Mouse (Mus musculus): ENCODE measurements around the gene Plagl2. TPM values are rescaled to one million over a fixed set of nuclear protein-coding genes. Genes with fewer than 3 reads are reported as not detected.
A peak's percentile ranks its signal among the peaks of the same experiment; 100 is the strongest.

Gene Plagl2
- polyA plus RNA-seq, 1 experiment from 2014 or later = 14.8 TPM

GRCm38 (mm10) chr2:153263053-153263452 is 21.8 kb upstream of the Plagl2 start:
- ATAC-seq (ENCODE audit: insufficient number of reproducible peaks, low FRiP score, low TSS enrichment, low read depth) = no peak
- Histone ChIP-seq H3K36me3 (peaks cover 71% of the 10 kb centered on the region), H3K9ac (no peak overlapping the region), H3K27me3 (no peaks in the 10 kb centered on the region), H3K4me3 (no peak overlapping the region), H3K27ac (no peak overlapping the region), H3K4me2 (no peak overlapping the region), H3K9me3 (no peaks in the 10 kb centered on the region), H3K4me1 (peaks cover 5% of the 10 kb centered on the region)
- WGBS = 90% methylated on average over 5 of the region's 7 CpGs

DNA sequence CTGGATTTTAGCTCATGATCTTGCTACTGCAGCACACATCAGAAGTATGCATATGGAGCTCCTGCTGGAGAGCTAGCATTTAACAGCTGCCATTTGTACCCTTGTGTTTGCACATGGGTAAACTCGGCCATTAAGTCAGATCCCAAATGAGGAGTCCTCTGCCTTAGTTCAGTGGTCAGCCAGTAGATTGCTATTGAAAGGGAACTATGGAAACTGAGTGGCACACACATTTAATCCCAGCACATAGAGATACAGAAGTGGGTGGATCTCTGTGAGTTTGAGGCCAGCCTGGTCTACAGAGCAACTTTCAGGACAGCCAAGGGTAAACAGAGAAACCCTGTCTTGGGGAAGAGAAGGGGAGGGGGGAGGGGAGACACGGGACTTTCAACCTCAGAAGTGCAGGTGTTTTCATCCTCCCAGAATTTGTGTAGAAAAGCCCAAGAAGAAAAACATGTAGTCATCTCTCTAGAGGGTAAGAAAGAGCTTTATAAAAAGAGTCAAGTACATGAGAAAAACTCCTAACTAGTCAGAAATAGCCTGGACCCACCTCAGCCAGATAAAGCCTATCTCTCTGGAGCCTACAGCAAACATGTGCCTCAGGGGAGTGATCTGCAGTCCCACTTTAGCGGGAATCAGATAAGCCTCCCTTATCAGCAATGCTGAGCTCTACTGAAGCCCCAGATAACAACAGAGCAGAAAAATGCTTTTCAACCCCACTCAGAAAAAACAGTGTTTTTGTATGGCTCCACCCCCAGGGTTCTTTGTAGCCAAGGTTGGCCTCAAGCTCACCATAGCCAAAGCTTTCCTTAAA is 18.8 kb upstream of the Plagl2 start:
- no peak for ATAC-seq (ENCODE audit: insufficient number of reproducible peaks, low FRiP score, low TSS enrichment, low read depth)
- Histone ChIP-seq H3K4me1 (peaks cover 5% of the 10 kb centered on the region), H3K27me3 (no peaks in the 10 kb centered on the region), H3K4me2 (no peak overlapping the region), H3K4me3 (no peak overlapping the region), H3K9ac (no peak overlapping the region), H3K36me3 (peaks cover 47% of the 10 kb centered on the region), H3K27ac (no peak overlapping the region), H3K9me3 (no peaks in the 10 kb centered on the region)
- 53% methylated on average over 3 of the region's 3 CpGs for WGBS

- Histone ChIP-seq H3K27me3 (no peaks in the 10 kb centered on the region), H3K36me3 (peaks cover 42% of the 10 kb centered on the region), H3K4me3 (no peak overlapping the region), H3K9me3 (no peaks in the 10 kb centered on the region), H3K4me1 (peaks cover 5% of the 10 kb centered on the region), H3K27ac (no peak overlapping the region), H3K4me2 (no peak overlapping the region), H3K9ac (no peak overlapping the region)
- WGBS = 69% methylated on average over 12 of the region's 12 CpGs
- no peak for ATAC-seq (ENCODE audit: insufficient number of reproducible peaks, low FRiP score, low TSS enrichment, low read depth)
Observed at GRCm38 (mm10) chr2:153259030-153259863, 18.0 kb upstream of the Plagl2 start.

DNA sequence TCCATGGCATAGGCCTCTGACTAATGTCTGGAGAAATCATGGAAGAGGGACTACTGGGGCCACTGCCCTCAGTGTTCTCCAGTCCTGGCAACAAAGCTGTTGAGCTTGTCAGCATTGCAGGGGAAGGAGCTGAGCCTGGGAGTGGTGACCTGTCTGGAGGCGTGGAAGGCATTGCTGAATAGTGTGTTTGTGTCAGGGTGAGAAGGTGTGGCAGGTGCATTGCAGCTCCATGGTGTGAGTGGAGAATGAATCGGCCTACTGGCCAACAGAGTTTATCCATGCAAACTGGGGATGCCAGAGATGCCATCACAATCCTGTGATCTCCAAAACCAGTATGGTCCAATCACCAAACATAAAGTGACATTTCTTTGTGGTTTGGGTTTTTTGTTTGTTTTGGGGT is 15.4 kb upstream of the Plagl2 start:
- H3K27ac ChIP-seq = no peak overlapping the region
- no peak for ATAC-seq (ENCODE audit: insufficient number of reproducible peaks, low FRiP score, low TSS enrichment, low read depth)
- no peak overlapping the region for H3K4me2 ChIP-seq
- H3K4me3 ChIP-seq = no peak overlapping the region
- peaks cover 37% of the 10 kb centered on the region for H3K36me3 ChIP-seq
- H3K9ac ChIP-seq = no peak overlapping the region
- H3K4me1 ChIP-seq = peaks cover 5% of the 10 kb centered on the region
- H3K9me3 ChIP-seq = no peaks in the 10 kb centered on the region
- H3K27me3 ChIP-seq = no peaks in the 10 kb centered on the region
- 84% methylated on average over 2 of the region's 2 CpGs for WGBS

GRCm38 (mm10) chr2:153249751-153250150 is 8.5 kb upstream of the Plagl2 start:
- Histone ChIP-seq H3K9ac (no peak overlapping the region), H3K9me3 (no peaks in the 10 kb centered on the region), H3K4me2 (no peak overlapping the region), H3K27ac (no peak overlapping the region), H3K4me3 (no peak overlapping the region), H3K36me3 (peaks cover 65% of the 10 kb centered on the region), H3K27me3 (no peaks in the 10 kb centered on the region), H3K4me1 (no peaks in the 10 kb centered on the region)
- WGBS = 80% methylated on average over 5 of the region's 5 CpGs
- no peak for ATAC-seq (ENCODE audit: insufficient number of reproducible peaks, low FRiP score, low TSS enrichment, low read depth)

DNA sequence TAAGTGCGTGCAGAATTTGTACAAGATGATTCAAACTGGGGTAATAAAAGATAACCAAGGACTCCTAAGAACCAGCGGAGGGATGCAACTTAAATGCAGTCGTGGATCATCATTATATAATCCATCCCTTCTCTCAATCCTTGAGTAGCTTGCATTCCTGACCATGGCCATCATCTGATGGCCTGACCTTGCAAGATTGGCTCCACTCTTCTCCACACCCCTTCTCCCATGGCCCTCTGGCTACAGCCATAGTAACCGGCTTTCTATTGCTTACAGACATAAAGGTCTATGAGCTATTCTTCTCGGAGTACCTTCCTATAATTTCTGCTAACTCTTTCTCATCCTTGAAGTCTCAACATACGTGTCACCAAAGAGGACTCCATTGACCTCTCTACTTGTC is 930 bp upstream of the Plagl2 start:
- H3K4me2 ChIP-seq = peak overlapping the region; percentile 80
- peak overlapping the region; percentile 97 for H3K27ac ChIP-seq
- peaks cover 18% of the 10 kb centered on the region for H3K36me3 ChIP-seq
- H3K9me3 ChIP-seq = no peaks in the 10 kb centered on the region
- peak overlapping the region; percentile 99 for H3K9ac ChIP-seq
- H3K27me3 ChIP-seq = no peaks in the 10 kb centered on the region
- peaks cover 24% of the 10 kb centered on the region for H3K4me1 ChIP-seq
- WGBS = 52% methylated on average over 6 of the region's 6 CpGs
- peak overlapping the region; percentile 97 for H3K4me3 ChIP-seq
- ATAC-seq (ENCODE audit: insufficient number of reproducible peaks, low FRiP score, low TSS enrichment, low read depth) = no peak

DNA sequence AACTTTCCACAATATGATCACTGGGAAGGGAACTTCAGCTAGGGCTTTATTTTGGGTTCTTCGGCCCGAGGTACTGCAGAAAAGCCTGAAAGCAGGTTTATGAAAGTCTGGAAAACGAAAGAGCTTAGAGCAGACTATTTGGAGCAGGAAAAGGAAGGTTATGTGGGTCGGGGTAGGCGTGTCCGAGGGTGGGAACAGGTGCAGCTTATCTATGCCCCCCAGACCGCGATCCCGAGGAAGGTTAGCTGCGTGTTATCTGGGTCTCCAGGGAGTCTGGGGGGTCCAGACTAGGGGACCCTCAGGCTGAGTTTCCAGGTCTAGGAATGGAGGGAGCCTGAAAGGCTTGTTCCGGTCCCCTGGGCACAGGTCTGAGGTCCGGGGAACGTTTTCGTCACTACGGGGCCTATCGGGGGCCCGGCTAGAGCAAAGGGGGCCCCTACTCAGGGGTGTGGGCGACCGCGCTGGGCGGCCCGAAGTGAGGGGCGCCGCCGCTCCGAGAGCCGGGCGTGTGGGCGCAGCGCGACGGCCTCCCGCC is 458 bp downstream of the Plagl2 start:
- Histone ChIP-seq H3K4me2 (peak overlapping the region; percentile 80), H3K36me3 (peaks cover 19% of the 10 kb centered on the region), H3K4me1 (peaks cover 24% of the 10 kb centered on the region), H3K27ac (peak overlapping the region; percentile 97), H3K4me3 (peak overlapping the region; percentile 97), H3K27me3 (no peaks in the 10 kb centered on the region), H3K9me3 (no peaks in the 10 kb centered on the region), H3K9ac (peak overlapping the region; percentile 99)
- ATAC-seq (ENCODE audit: insufficient number of reproducible peaks, low FRiP score, low TSS enrichment, low read depth) = peak; percentile 36
- WGBS = 0% methylated on average over 29 of the region's 33 CpGs

- WGBS = 4% methylated on average over 19 of the region's 22 CpGs
- Histone ChIP-seq H3K4me3 (peak overlapping the region; percentile 97), H3K4me1 (peaks cover 24% of the 10 kb centered on the region), H3K9ac (peak overlapping the region; percentile 99), H3K27me3 (no peaks in the 10 kb centered on the region), H3K27ac (peak overlapping the region; percentile 97), H3K36me3 (peaks cover 20% of the 10 kb centered on the region), H3K4me2 (peak overlapping the region; percentile 80), H3K9me3 (no peaks in the 10 kb centered on the region)
- ATAC-seq (ENCODE audit: insufficient number of reproducible peaks, low FRiP score, low TSS enrichment, low read depth) = no peak
Observed at GRCm38 (mm10) chr2:153239860-153240480, 1.3 kb downstream of the Plagl2 start.

GRCm38 (mm10) chr2:153239021-153239859 is 2.0 kb downstream of the Plagl2 start:
- Histone ChIP-seq H3K27me3 (no peaks in the 10 kb centered on the region), H3K36me3 (peaks cover 25% of the 10 kb centered on the region), H3K4me2 (peak overlapping the region; percentile 80), H3K27ac (peak overlapping the region; percentile 97), H3K4me3 (peak overlapping the region; percentile 97), H3K4me1 (peaks cover 22% of the 10 kb centered on the region), H3K9me3 (no peaks in the 10 kb centered on the region), H3K9ac (peak overlapping the region; percentile 99)
- no peak for ATAC-seq (ENCODE audit: insufficient number of reproducible peaks, low FRiP score, low TSS enrichment, low read depth)
- 54% methylated on average over 7 of the region's 7 CpGs for WGBS

DNA sequence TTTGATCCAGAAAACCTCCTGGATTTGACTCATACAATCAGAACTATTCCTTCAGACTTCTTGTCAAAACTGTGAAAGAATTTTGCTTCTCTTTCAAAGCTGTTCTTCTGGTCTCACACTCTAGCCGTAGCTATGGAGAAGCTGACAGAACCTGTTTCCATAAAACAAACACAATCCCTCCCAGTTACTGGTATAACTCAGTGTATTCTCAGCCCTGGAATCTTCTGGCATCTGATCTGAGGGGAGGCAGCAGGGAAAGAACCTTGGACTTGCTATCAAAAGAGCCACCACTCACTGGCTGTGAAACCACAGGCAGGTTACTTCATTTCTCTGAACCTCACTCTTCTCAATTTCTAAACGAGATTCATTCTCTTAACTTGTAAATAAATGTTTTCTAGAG is 2.8 kb downstream of the Plagl2 start:
- no peak for ATAC-seq (ENCODE audit: insufficient number of reproducible peaks, low FRiP score, low TSS enrichment, low read depth)
- peaks cover 28% of the 10 kb centered on the region for H3K36me3 ChIP-seq
- H3K27me3 ChIP-seq = no peaks in the 10 kb centered on the region
- H3K9ac ChIP-seq = no peak overlapping the region
- no peaks in the 10 kb centered on the region for H3K9me3 ChIP-seq
- H3K27ac ChIP-seq = peak overlapping the region; percentile 69; the same call in 1 of the 2 replicates
- H3K4me1 ChIP-seq = peaks cover 22% of the 10 kb centered on the region
- H3K4me3 ChIP-seq = no peak overlapping the region
- 61% methylated on average over 2 of the region's 2 CpGs for WGBS
- no peak overlapping the region for H3K4me2 ChIP-seq

GRCm38 (mm10) chr2:153237891-153238290 is 3.3 kb downstream of the Plagl2 start:
- H3K27ac ChIP-seq = peak overlapping the region; percentile 69; the same call in 1 of the 2 replicates
- H3K4me1 ChIP-seq = peaks cover 22% of the 10 kb centered on the region
- H3K36me3 ChIP-seq = peaks cover 32% of the 10 kb centered on the region
- H3K4me2 ChIP-seq = no peak overlapping the region
- no peak overlapping the region for H3K9ac ChIP-seq
- no peaks in the 10 kb centered on the region for H3K27me3 ChIP-seq
- WGBS = 63% methylated on average over 4 of the region's 4 CpGs
- no peak for ATAC-seq (ENCODE audit: insufficient number of reproducible peaks, low FRiP score, low TSS enrichment, low read depth)
- H3K4me3 ChIP-seq = no peak overlapping the region
- H3K9me3 ChIP-seq = no peaks in the 10 kb centered on the region

All from limb, embryonic 15.5 days (tissue).